In genomic region chr4:99766753-99767152, GRCm38 (mm10) we compare ENCODE assay signal across 8 mouse cellular contexts. TPM values are rescaled to one million over a fixed set of nuclear protein-coding genes. Genes with fewer than 3 reads are reported as not detected.
DNase-seq lines count a peak whose midpoint lies in the region; ATAC-seq and TF ChIP-seq lines count a peak whose summit lies in the region.

No protein-coding gene starts in this region.

- no peak overlapping the region for H3K27ac ChIP-seq in intestine, postnatal 0 days (ENCODE audit: low read depth, low read length)
- H3K27ac ChIP-seq in intestine, embryonic 15.5 days, result no peak overlapping the region
- H3K27ac ChIP-seq in embryonic facial prominence, embryonic 12.5 days, result no peak overlapping the region

- no peak overlapping the region for H3K4me2 ChIP-seq in intestine, postnatal 0 days (replicated peaks; ENCODE audit: low read depth)
- H3K4me2 ChIP-seq in intestine, embryonic 15.5 days (replicated peaks), result no peak overlapping the region
- H3K4me2 ChIP-seq in embryonic facial prominence, embryonic 12.5 days (replicated peaks), result no peak overlapping the region

- 56% methylated on average over 1 of the region's 1 CpGs for WGBS in intestine, postnatal 0 days
- 68% methylated on average over 1 of the region's 1 CpGs for WGBS in intestine, embryonic 15.5 days
- 63% methylated on average over 1 of the region's 1 CpGs for WGBS in embryonic facial prominence, embryonic 12.5 days
- WGBS in large intestine, adult 2 months, result 47% methylated on average over 1 of the region's 1 CpGs

- H3K27me3 ChIP-seq in intestine, postnatal 0 days (replicated peaks; ENCODE audit: control insufficient read depth, insufficient read depth, low read length), result no peaks in the 10 kb centered on the region
- no peaks in the 10 kb centered on the region for H3K27me3 ChIP-seq in intestine, embryonic 15.5 days (replicated peaks)
- H3K27me3 ChIP-seq in embryonic facial prominence, embryonic 12.5 days, result no peaks in the 10 kb centered on the region

- no peaks in the 10 kb centered on the region for H3K36me3 ChIP-seq in intestine, postnatal 0 days (ENCODE audit: control insufficient read depth, insufficient read depth)
- H3K36me3 ChIP-seq in intestine, embryonic 15.5 days, result no peaks in the 10 kb centered on the region
- no peaks in the 10 kb centered on the region for H3K36me3 ChIP-seq in embryonic facial prominence, embryonic 12.5 days

- peak; percentile 11 for DNase-seq in Muller cell, postnatal 12 days (ENCODE audit: inconsistent ontology term)
- DNase-seq in large intestine, adult 2 months (ENCODE audit: low read depth, low spot score), result peak; percentile 14
- DNase-seq in ovary, adult 18-20 months (ENCODE audit: low spot score), result no peak
- no peak for DNase-seq in ovary, postnatal 10 days (ENCODE audit: low spot score)
- no peak for DNase-seq in adrenal gland, postnatal 4 days (ENCODE audit: low spot score in 2 of 2)

- H3K4me3 ChIP-seq in intestine, postnatal 0 days (ENCODE audit: low read depth, low read length), result no peak overlapping the region
- no peak overlapping the region for H3K4me3 ChIP-seq in intestine, embryonic 15.5 days (replicated peaks)
- H3K4me3 ChIP-seq in embryonic facial prominence, embryonic 12.5 days, result no peak overlapping the region

- ATAC-seq in intestine, postnatal 0 days, result no peak
- no peak for ATAC-seq in intestine, embryonic 15.5 days
- ATAC-seq in embryonic facial prominence, embryonic 12.5 days (ENCODE audit: insufficient number of reproducible peaks, insufficient read depth, low FRiP score, low TSS enrichment), result peak; percentile 75; the same call in 1 of the 2 replicates

- TF ChIP-seq CTCF in intestine, postnatal 0 days (IDR thresholded peaks at IDR 0.05; ENCODE audit: low read depth), result peak; percentile 71

- no peak overlapping the region for H3K9ac ChIP-seq in intestine, postnatal 0 days (ENCODE audit: low read depth, low read length)
- H3K9ac ChIP-seq in intestine, embryonic 15.5 days, result no peak overlapping the region
- no peak overlapping the region for H3K9ac ChIP-seq in embryonic facial prominence, embryonic 12.5 days

- H3K9me3 ChIP-seq in intestine, postnatal 0 days (ENCODE audit: control insufficient read depth), result no peaks in the 10 kb centered on the region
- H3K9me3 ChIP-seq in intestine, embryonic 15.5 days, result no peaks in the 10 kb centered on the region
- no peaks in the 10 kb centered on the region for H3K9me3 ChIP-seq in embryonic facial prominence, embryonic 12.5 days

- H3K4me1 ChIP-seq in intestine, postnatal 0 days (replicated peaks; ENCODE audit: control insufficient read depth, insufficient read depth, low read length), result no peaks in the 10 kb centered on the region
- no peaks in the 10 kb centered on the region for H3K4me1 ChIP-seq in intestine, embryonic 15.5 days (replicated peaks)
- no peaks in the 10 kb centered on the region for H3K4me1 ChIP-seq in embryonic facial prominence, embryonic 12.5 days

RNA-seq across cellular contexts. Expression of gene Alg6, which starts 51.3 kb away (rescaled TPM):
- 8.0 and 8.1 TPM in 2 replicates for polyA plus RNA-seq in intestine, postnatal 0 days (2015; fragmentation: Nextera tagmentation; extraction: Ambion mirVana)
- polyA plus RNA-seq in intestine, embryonic 15.5 days (2015; fragmentation: Nextera tagmentation; extraction: Ambion mirVana), result 19.5 and 24.6 TPM in 2 replicates
- 23.2 and 23.9 TPM in 2 replicates for polyA plus RNA-seq in embryonic facial prominence, embryonic 12.5 days (2016; fragmentation: Nextera tagmentation; extraction: Ambion mirVana)
- 4.6 and 5.2 TPM in 2 replicates for polyA plus RNA-seq in large intestine, adult 2 months (2012; rRNA removed)
- total RNA-seq in adrenal gland, postnatal 4 days (2021), result 10 to 100 TPM; 17.0 to 18.8 TPM

Comparison
In these comparisons a context has a peak if more than half of its experiments do, and no peak if none do; other contexts are left out.
1. DNase-seq: peak in Muller cell, postnatal 12 days (single experiment) and large intestine, adult 2 months (single experiment); none in ovary, adult 18-20 months (single experiment), ovary, postnatal 10 days (single experiment) and adrenal gland, postnatal 4 days (0 of 2).